Mouse (Mus musculus) intestine, embryonic 14.5 days (tissue): ENCODE results near the gene Lrrc1. TPM values are rescaled to one million over a fixed set of nuclear protein-coding genes. Genes with fewer than 3 reads are reported as not detected.

Experiments
- ATAC-seq: fragments of 200-750 bp; cut with Nextera tagmentation; replicated peaks from 2 replicates; pipeline ENCODE4 v1.8.0; 2017; ENCODE audit warnings: low read depth, moderate number of reproducible peaks, moderate TSS enrichment, moderate library complexity; ENCODE audit not compliant: low FRiP score, low TSS enrichment
- DNase-seq: peaks from one replicate; pipeline ENCODE4 v3.0.0-alpha.2; 2018; ENCODE audit warnings: low spot score
- H3K27ac ChIP-seq: fragments of 300-500 bp; sonication (generic); 2 replicates; pipeline ENCODE4 v1.5.1; 2014; ENCODE audit warnings: low read depth, mild to moderate bottlenecking, control low read depth
- H3K27me3 ChIP-seq: fragments of 300-500 bp; sonication (generic); replicated peaks from 2 replicates; pipeline ENCODE4 v1.6.1; 2014; ENCODE audit warnings: low read length, control low read depth; ENCODE audit not compliant: control insufficient read depth, insufficient read depth
- H3K36me3 ChIP-seq: fragments of 300-500 bp; sonication (generic); 2 replicates; pipeline ENCODE4 v1.6.1; 2014; ENCODE audit warnings: low read length, control low read depth; ENCODE audit not compliant: control insufficient read depth, insufficient read depth
- H3K4me1 ChIP-seq: fragments of 300-500 bp; sonication (generic); replicated peaks from 2 replicates; pipeline ENCODE4 v1.6.1; 2014; ENCODE audit warnings: low read length, control low read depth, mixed read lengths; ENCODE audit not compliant: control insufficient read depth, insufficient read depth
- H3K4me2 ChIP-seq: fragments of 300-500 bp; sonication (generic); 2 replicates; pipeline ENCODE4 v1.6.1; 2014; ENCODE audit warnings: low read length
- H3K4me3 ChIP-seq: fragments of 300-500 bp; sonication (generic); 2 replicates; pipeline ENCODE4 v1.5.1; 2014; ENCODE audit warnings: low read depth, low read length, control low read depth, mixed read lengths
- H3K9ac ChIP-seq: fragments of 300-500 bp; sonication (generic); 2 replicates; pipeline ENCODE4 v1.6.1; 2014; ENCODE audit warnings: mild to moderate bottlenecking, low read length
- H3K9me3 ChIP-seq: fragments of 300-500 bp; sonication (generic); 2 replicates; pipeline ENCODE4 v1.6.1; 2016; ENCODE audit warnings: low read length, control low read depth; ENCODE audit not compliant: control insufficient read depth
- WGBS: fragments of 180-500 bp; shearing (Covaris S2); extraction: QIAGEN DNeasy Blood & Tissue Kit; methylation state at CpG from one replicate; pipeline ENCODE4 v1.1.7; 2014; 5-methylcytosine and 5-hydroxymethylcytosine counted together
- polyA plus RNA-seq: library from polyadenylated mRNA; unstranded; fragments of >200 nt; fragmentation: Nextera tagmentation; extraction: Ambion mirVana; gene quantifications from 2 replicates; pipeline ENCODE4 v1.2.1, GENCODE M21; 2014

Lrrc1 gene
- polyA plus RNA-seq, 1 experiment from 2014 or later: 14.2 TPM

- no peak overlapping the region for H3K27ac ChIP-seq
- DNase-seq (peak; percentile 50), ATAC-seq (no peak)
- H3K9me3 ChIP-seq: no peaks in the 10 kb centered on the region
- no peak overlapping the region for H3K4me2 ChIP-seq
- no peaks in the 10 kb centered on the region for H3K36me3 ChIP-seq
- H3K27me3 ChIP-seq: no peaks in the 10 kb centered on the region
- H3K4me3 ChIP-seq: no peak overlapping the region
- no peaks in the 10 kb centered on the region for H3K4me1 ChIP-seq
- no peak overlapping the region for H3K9ac ChIP-seq
- 77% methylated on average over 9 of the region's 9 CpGs for WGBS
Observed at GRCm38 (mm10) chr9:77556435-77556834, 11.8 kb upstream of the Lrrc1 start.

GRCm38 (mm10) chr9:77553465-77553864 is 8.8 kb upstream of the Lrrc1 start:
- no peak for ATAC-seq
- Histone ChIP-seq H3K36me3 (no peaks in the 10 kb centered on the region), H3K27me3 (no peaks in the 10 kb centered on the region)

GRCm38 (mm10) chr9:77551036-77551512 is 6.4 kb upstream of the Lrrc1 start:
- DNase-seq (peak; percentile 41), ATAC-seq (no peak)
- no peaks in the 10 kb centered on the region for H3K36me3 ChIP-seq
- H3K9ac ChIP-seq: no peak overlapping the region
- no peaks in the 10 kb centered on the region for H3K27me3 ChIP-seq
- H3K4me1 ChIP-seq: no peaks in the 10 kb centered on the region
- H3K27ac ChIP-seq: no peak overlapping the region
- 72% methylated on average over 7 of the region's 7 CpGs for WGBS
- H3K4me3 ChIP-seq: no peak overlapping the region
- H3K4me2 ChIP-seq: no peak overlapping the region
- H3K9me3 ChIP-seq: no peaks in the 10 kb centered on the region

More at GRCm38 (mm10) chr9:77553465-77553864, 8.8 kb upstream of the Lrrc1 start:
- H3K27ac ChIP-seq: no peak overlapping the region
- H3K9ac ChIP-seq: no peak overlapping the region
- no peaks in the 10 kb centered on the region for H3K9me3 ChIP-seq
- 57% methylated on average over 2 of the region's 2 CpGs for WGBS
- no peak overlapping the region for H3K4me2 ChIP-seq
- H3K4me3 ChIP-seq: no peak overlapping the region
- no peak for DNase-seq
- no peaks in the 10 kb centered on the region for H3K4me1 ChIP-seq

- Histone ChIP-seq H3K4me2 (peak overlapping the region; percentile 86; the same call in 1 of the 2 replicates), H3K9ac (no peak overlapping the region), H3K4me3 (no peak overlapping the region), H3K27me3 (no peaks in the 10 kb centered on the region), H3K9me3 (no peaks in the 10 kb centered on the region), H3K27ac (no peak overlapping the region), H3K36me3 (no peaks in the 10 kb centered on the region), H3K4me1 (peaks cover 6% of the 10 kb centered on the region)
- DNase-seq (no peak), ATAC-seq (no peak)
- WGBS: 33% methylated on average over 3 of the region's 3 CpGs
Observed at GRCm38 (mm10) chr9:77546010-77546409, 1.3 kb upstream of the Lrrc1 start.

- under 1% methylated on average over 17 of the region's 17 CpGs for WGBS
- Histone ChIP-seq H3K9ac (peak overlapping the region; percentile 74), H3K27ac (peak overlapping the region; percentile 74; the same call in 1 of the 2 replicates), H3K4me1 (peaks cover 6% of the 10 kb centered on the region), H3K4me2 (peak overlapping the region; percentile 86), H3K9me3 (no peaks in the 10 kb centered on the region), H3K4me3 (peak overlapping the region; percentile 76), H3K36me3 (no peaks in the 10 kb centered on the region), H3K27me3 (no peaks in the 10 kb centered on the region)
- DNase-seq: no peak
- no peak for ATAC-seq
Observed at GRCm38 (mm10) chr9:77545068-77545421, 375 bp upstream of the Lrrc1 start.

- H3K4me2 ChIP-seq: peak overlapping the region; percentile 86
- H3K27ac ChIP-seq: peak overlapping the region; percentile 74; the same call in 1 of the 2 replicates
- no peaks in the 10 kb centered on the region for H3K27me3 ChIP-seq
- no peaks in the 10 kb centered on the region for H3K9me3 ChIP-seq
- H3K36me3 ChIP-seq: no peaks in the 10 kb centered on the region
- peak overlapping the region; percentile 74 for H3K9ac ChIP-seq
- ATAC-seq: peak; percentile 58
- H3K4me1 ChIP-seq: peaks cover 6% of the 10 kb centered on the region
- peak; percentile 76 for DNase-seq
- H3K4me3 ChIP-seq: peak overlapping the region; percentile 76
- WGBS: 1% methylated on average over 40 of the region's 40 CpGs
Observed at GRCm38 (mm10) chr9:77543351-77544321, 1.0 kb downstream of the Lrrc1 start.

- 85% methylated on average over 7 of the region's 7 CpGs for WGBS
- no peak for ATAC-seq
- peaks cover 6% of the 10 kb centered on the region for H3K4me1 ChIP-seq
Observed at GRCm38 (mm10) chr9:77541556-77541955, 3.1 kb downstream of the Lrrc1 start.

GRCm38 (mm10) chr9:77539232-77539631 is 5.4 kb downstream of the Lrrc1 start:
- Histone ChIP-seq H3K36me3 (no peaks in the 10 kb centered on the region), H3K4me1 (no peaks in the 10 kb centered on the region; the same call in none of the 2 replicates), H3K27ac (no peak overlapping the region), H3K9ac (no peak overlapping the region), H3K4me3 (no peak overlapping the region), H3K27me3 (no peaks in the 10 kb centered on the region), H3K4me2 (no peak overlapping the region), H3K9me3 (no peaks in the 10 kb centered on the region)
- ATAC-seq (no peak), DNase-seq (no peak)
- 94% methylated on average over 9 of the region's 9 CpGs for WGBS

More at GRCm38 (mm10) chr9:77541556-77541955, 3.1 kb downstream of the Lrrc1 start:
- Histone ChIP-seq H3K4me2 (no peak overlapping the region), H3K27me3 (no peaks in the 10 kb centered on the region), H3K4me3 (no peak overlapping the region), H3K36me3 (no peaks in the 10 kb centered on the region), H3K9ac (no peak overlapping the region), H3K27ac (no peak overlapping the region), H3K9me3 (no peaks in the 10 kb centered on the region)
- no peak for DNase-seq
